Mouse (Mus musculus): ENCODE data around the gene Aox1.

The Aox1 gene

GRCm38 (mm10) chr1:58110241-58110640, 80.5 kb downstream of the Aox1 start:
- no peak for DNase-seq (ENCODE audit: low spot score in 2 of 2)

- no peak for DNase-seq (ENCODE audit: low spot score in 2 of 2)
Observed at GRCm38 (mm10) chr1:58111315-58111714, 81.6 kb downstream of the Aox1 start.

- DNase-seq (ENCODE audit: low spot score in 2 of 2) = peak; percentile 52 to 83
Observed at GRCm38 (mm10) chr1:58112880-58113279, 83.1 kb downstream of the Aox1 start, which contains the start of gene Aox3. Gene Aox3, plus strand, starts transcription at chr1:58113130.

- no peak for DNase-seq (ENCODE audit: low spot score in 2 of 2)
Observed at GRCm38 (mm10) chr1:58113441-58113840, 83.7 kb downstream of the Aox1 start.

GRCm38 (mm10) chr1:58114021-58114560, 84.4 kb downstream of the Aox1 start:
- DNase-seq (ENCODE audit: low spot score in 2 of 2) = no peak

GRCm38 (mm10) chr1:58114666-58115375, 85.1 kb downstream of the Aox1 start:
- no peak for DNase-seq (ENCODE audit: low spot score in 2 of 2)

- no peak for DNase-seq (ENCODE audit: low spot score in 2 of 2)
Observed at GRCm38 (mm10) chr1:58118231-58118630, 88.5 kb downstream of the Aox1 start.

- no peak for DNase-seq (ENCODE audit: low spot score in 2 of 2)
Observed at GRCm38 (mm10) chr1:58124901-58125300, 95.2 kb downstream of the Aox1 start.

- DNase-seq (ENCODE audit: low spot score in 2 of 2) = no peak
Observed at GRCm38 (mm10) chr1:58137891-58138290, 108.2 kb downstream of the Aox1 start.

- DNase-seq (ENCODE audit: low spot score in 2 of 2) = no peak
Observed at GRCm38 (mm10) chr1:58138986-58139385, 109.3 kb downstream of the Aox1 start.

- no peak for DNase-seq (ENCODE audit: low spot score in 2 of 2)
Observed at GRCm38 (mm10) chr1:58140607-58141006, 110.9 kb downstream of the Aox1 start.

GRCm38 (mm10) chr1:58144384-58145069, 114.8 kb downstream of the Aox1 start:
- DNase-seq (ENCODE audit: low spot score in 2 of 2) = peak in 1 of 2 experiments; percentile 15

- no peak for DNase-seq (ENCODE audit: low spot score in 2 of 2)
Observed at GRCm38 (mm10) chr1:58146026-58146425, 116.3 kb downstream of the Aox1 start.

- no peak for DNase-seq (ENCODE audit: low spot score in 2 of 2)
Observed at GRCm38 (mm10) chr1:58147776-58148175, 118.0 kb downstream of the Aox1 start.

GRCm38 (mm10) chr1:58152247-58152646, 122.5 kb downstream of the Aox1 start:
- no peak for DNase-seq (ENCODE audit: low spot score in 2 of 2)

All from cerebellum, postnatal 4 days (tissue).